Mouse (Mus musculus) embryonic fibroblast, embryonic 13.5 days (primary cell): ENCODE measurements around the gene Bahcc1.

Experiments
- CTCF ChIP-seq: IDR thresholded peaks from 2 replicates; pipeline ENCODE4 v1.5.1; 2011; ENCODE audit warnings: mild to moderate bottlenecking, control low read depth, low read length, moderate library complexity, borderline replicate concordance; ENCODE audit not compliant: insufficient read depth
- POLR2A ChIP-seq: IDR thresholded peaks from 2 replicates; pipeline ENCODE4 v1.6.1; 2011; ENCODE audit warnings: low read depth, mild to moderate bottlenecking, control low read depth, low read length, moderate library complexity

DNA sequence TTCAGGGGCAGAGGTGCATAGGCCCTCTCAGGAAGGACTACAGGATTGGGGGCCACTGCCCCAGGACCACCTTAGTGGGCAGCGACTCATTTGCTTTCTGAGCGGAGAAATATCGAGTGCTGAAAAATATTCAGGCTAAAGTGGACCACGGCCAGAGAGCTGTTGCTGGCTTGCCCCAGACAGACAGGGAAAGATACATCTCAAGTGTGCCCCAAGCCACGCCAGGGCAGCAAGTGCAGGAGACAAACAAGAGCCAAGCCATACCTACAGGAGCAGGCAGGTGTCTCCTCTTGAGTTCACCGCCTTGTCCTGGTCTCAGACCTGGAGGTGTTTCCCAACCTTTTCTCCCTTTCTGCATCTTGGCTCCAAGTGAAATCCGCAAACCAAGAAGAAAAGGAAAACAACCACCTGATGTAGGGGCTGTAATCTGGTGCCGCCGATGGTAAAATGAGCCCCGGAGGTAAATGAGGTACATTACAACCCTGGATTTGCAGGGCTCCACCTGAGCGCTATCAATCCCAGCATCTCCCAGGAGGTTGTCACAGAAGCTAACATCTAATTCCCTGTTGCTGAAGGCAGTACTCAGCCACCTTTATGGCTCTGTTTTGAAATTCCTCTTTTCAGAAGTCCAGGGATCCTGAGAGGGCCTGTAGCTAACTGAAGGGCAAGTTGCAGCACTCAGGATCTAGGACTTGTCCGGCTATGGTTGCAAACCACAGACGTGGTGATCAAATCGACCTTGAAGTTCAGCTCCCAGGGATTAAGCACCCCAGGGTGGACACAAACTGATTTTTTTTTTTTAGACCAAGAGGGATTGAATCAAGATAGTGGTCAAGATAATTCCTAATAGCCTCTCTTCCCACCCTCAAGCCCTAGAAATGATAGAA, 42.0 kb upstream of the Bahcc1 start:
- TF ChIP-seq CTCF (no peak), POLR2A (peak; percentile 45)
